ENCODE assay signal across 7 mouse cellular contexts in genomic region chrX:10617119-10617518, GRCm38 (mm10).
DNase-seq lines count a peak whose midpoint lies in the region; ATAC-seq and TF ChIP-seq lines count a peak whose summit lies in the region.

No protein-coding gene starts in this region.

- ATAC-seq in intestine, embryonic 15.5 days: no peak

- H3K4me1 ChIP-seq in E14TG2a.4 (replicated peaks; ENCODE audit: low read depth, low read length): no peaks in the 10 kb centered on the region
- H3K4me1 ChIP-seq in intestine, embryonic 15.5 days (replicated peaks): no peaks in the 10 kb centered on the region

- no peaks in the 10 kb centered on the region for H3K27me3 ChIP-seq in E14TG2a.4 (ENCODE audit: insufficient read depth, low read length)
- H3K27me3 ChIP-seq in intestine, embryonic 15.5 days (replicated peaks): no peaks in the 10 kb centered on the region

- H3K36me3 ChIP-seq in E14TG2a.4 (ENCODE audit: insufficient read depth, low read length): no peaks in the 10 kb centered on the region
- H3K36me3 ChIP-seq in intestine, embryonic 15.5 days: no peaks in the 10 kb centered on the region

- 17% methylated on average over 5 of the region's 5 CpGs for WGBS in intestine, embryonic 15.5 days

- H3K4me2 ChIP-seq in intestine, embryonic 15.5 days (replicated peaks): no peak overlapping the region

- no peak overlapping the region for H3K27ac ChIP-seq in intestine, embryonic 15.5 days

- peak; percentile 8 for DNase-seq in layer of hippocampus, adult 11-12 months (ENCODE audit: low spot score)
- DNase-seq in layer of hippocampus, adult 9-11 months: no peak
- DNase-seq in NIH3T3 (ENCODE audit: low read depth): peak; percentile 16
- peak; percentile 73 for DNase-seq in embryo, embryonic 10.5 days (ENCODE audit: low spot score)
- DNase-seq in retina, adult 2 months (ENCODE audit: low read depth, low spot score): peak; percentile 29

- H3K9ac ChIP-seq in intestine, embryonic 15.5 days: no peak overlapping the region

- TF ChIP-seq CTCF in E14TG2a.4 (conservative IDR thresholded peaks at IDR 0.05; ENCODE audit: low read length): peak; percentile 49

- H3K9me3 ChIP-seq in E14TG2a.4 (ENCODE audit: low read length): no peaks in the 10 kb centered on the region
- H3K9me3 ChIP-seq in intestine, embryonic 15.5 days: no peaks in the 10 kb centered on the region

- H3K4me3 ChIP-seq in E14TG2a.4 (replicated peaks; ENCODE audit: low read length): no peak overlapping the region
- H3K4me3 ChIP-seq in intestine, embryonic 15.5 days (replicated peaks): no peak overlapping the region
